ENCODE assay signal across 11 mouse cellular contexts in the genomic region with DNA sequence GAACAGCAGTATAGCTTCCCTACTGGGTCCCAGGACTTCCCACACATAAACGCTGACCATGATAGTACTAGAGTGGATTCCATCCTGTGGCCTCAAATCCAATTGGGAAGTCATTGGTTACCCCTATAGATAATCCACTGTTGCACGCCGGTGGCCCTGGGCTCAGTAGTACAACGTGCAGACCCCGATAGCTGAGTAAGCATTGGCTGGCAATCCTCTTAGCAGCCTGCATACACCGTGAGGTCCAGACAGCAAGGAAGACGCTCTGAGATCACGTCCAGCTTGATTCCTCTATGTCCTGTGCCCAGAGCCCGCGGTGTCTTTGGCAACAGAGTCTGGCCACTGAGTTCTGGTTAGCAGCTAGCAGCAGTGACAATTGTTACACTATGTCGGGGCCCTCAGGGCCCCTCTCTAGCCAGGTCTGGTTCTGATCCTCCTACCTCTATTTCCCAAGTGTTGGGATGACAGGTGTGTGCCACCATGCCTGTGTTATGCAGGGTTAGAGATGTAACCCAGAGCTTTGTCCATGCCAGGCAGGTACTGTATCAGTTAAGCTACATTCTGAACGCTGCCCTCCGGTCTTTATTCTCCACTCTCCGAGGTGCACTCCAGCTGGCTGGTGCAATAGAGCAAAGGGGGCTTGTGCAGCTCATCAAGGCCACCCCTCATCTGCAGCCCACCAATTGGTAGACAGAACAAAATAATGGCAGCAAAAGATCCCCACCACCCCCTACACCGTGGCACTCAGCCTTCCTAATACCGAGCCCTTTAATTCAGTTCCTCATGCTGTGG. TPM values are rescaled to one million over a fixed set of nuclear protein-coding genes. Genes with fewer than 3 reads are reported as not detected.
"Had no signal": no experiment of that assay in that cellular context is flagged by ENCODE, and none has a peak within 500 bp of the region (broad histone marks: within the 10 kb centered on the region; RNA-seq: fewer than 3 reads in every experiment).

No protein-coding gene starts in this region.

- H3K27ac ChIP-seq: neural tube, embryonic 13.5 days; neural tube, embryonic 15.5 days; stomach, embryonic 15.5 days; stomach, postnatal 0 days had no signal

- H3K9ac ChIP-seq: neural tube, embryonic 13.5 days; neural tube, embryonic 15.5 days; stomach, embryonic 15.5 days had no signal

- H3K4me2 ChIP-seq: neural tube, embryonic 13.5 days; neural tube, embryonic 15.5 days; stomach, embryonic 15.5 days had no signal

- H3K4me1 ChIP-seq: neural tube, embryonic 13.5 days; neural tube, embryonic 15.5 days had no signal

- H3K4me3 ChIP-seq: neural tube, embryonic 13.5 days; neural tube, embryonic 15.5 days; stomach, embryonic 15.5 days had no signal

- H3K9me3 ChIP-seq: neural tube, embryonic 13.5 days; neural tube, embryonic 15.5 days; stomach, embryonic 15.5 days had no signal

- H3K27me3 ChIP-seq: neural tube, embryonic 15.5 days; stomach, embryonic 15.5 days had no signal

RNA-seq across cellular contexts. Expression of gene Csf3, which starts 2.0 kb away (rescaled TPM):
- total RNA-seq: neutrophil, adult 5-6 weeks had no signal
- polyA plus RNA-seq: neural tube, embryonic 13.5 days; neural tube, embryonic 14.5 days; neural tube, embryonic 15.5 days; small intestine, adult 2 months; stomach, embryonic 14.5 days; stomach, embryonic 15.5 days; stomach, embryonic 16.5 days; thymus, postnatal 0 days had no signal

RNA-seq across cellular contexts. Expression of gene Gsdma, which starts 34.9 kb away (rescaled TPM):
- total RNA-seq: neutrophil, adult 5-6 weeks had no signal
- polyA plus RNA-seq: neural tube, embryonic 13.5 days; neural tube, embryonic 14.5 days; spleen, adult 2 months had no signal
